9 mouse cellular contexts compared by ENCODE assay signal in genomic region chr10:4266041-4266930, GRCm38 (mm10). TPM values are rescaled to one million over a fixed set of nuclear protein-coding genes. Genes with fewer than 3 reads are reported as not detected.
DNase-seq lines count a peak whose midpoint lies in the region; ATAC-seq and TF ChIP-seq lines count a peak whose summit lies in the region.
"Had no signal": no experiment of that assay in that cellular context is flagged by ENCODE, and none has a peak within 500 bp of the region (broad histone marks: within the 10 kb centered on the region; RNA-seq: fewer than 3 reads in every experiment).

Akap12 (plus strand) TSS chr10:4266380.

- TF ChIP-seq CTCF in kidney, adult 2 months (conservative IDR thresholded peaks at IDR 0.05; ENCODE audit: insufficient read depth, insufficient read length, low read depth, low read length): no peak

- ATAC-seq in hindbrain, embryonic 15.5 days (ENCODE audit: low FRiP score, low read depth): peak; percentile 82
- peak; percentile 76 for ATAC-seq in midbrain, embryonic 12.5 days (ENCODE audit: low FRiP score, low read depth)

- peaks cover 1% of the 10 kb centered on the region; the same call in 1 of the 2 replicates for H3K27me3 ChIP-seq in kidney, adult 2 months (replicated peaks; ENCODE audit: control insufficient read depth, insufficient read depth, low read length)
- no peaks in the 10 kb centered on the region for H3K27me3 ChIP-seq in hindbrain, embryonic 15.5 days
- peaks cover 9% of the 10 kb centered on the region for H3K27me3 ChIP-seq in midbrain, embryonic 12.5 days
- no peaks in the 10 kb centered on the region for H3K27me3 ChIP-seq in splenic B cell, adult 2 months (ENCODE audit: control insufficient read depth, insufficient read depth, low read length, poor library complexity, severe bottlenecking)

- WGBS in kidney, adult 2 months: 2% methylated on average over 54 of the region's 54 CpGs
- under 1% methylated on average over 46 of the region's 54 CpGs for WGBS in hindbrain, embryonic 15.5 days
- under 1% methylated on average over 41 of the region's 54 CpGs for WGBS in midbrain, embryonic 12.5 days

- DNase-seq in kidney, adult 2 months: peak; percentile 14
- DNase-seq in kidney, adult 9 months: no peak
- DNase-seq in cerebellum, postnatal 10 days: peak; percentile 76
- peak; percentile 40 to 45 for DNase-seq in frontal cortex, postnatal 36 days (ENCODE audit: low spot score in 2 of 2)
- peak; percentile 55 for DNase-seq in left cerebral cortex, postnatal 4 days
- DNase-seq in splenic B cell, adult 2 months (ENCODE audit: low read depth, low spot score): peak; percentile 50

- peak within 1 kb of the TSS; percentile 63 for H3K9ac ChIP-seq in hindbrain, embryonic 15.5 days
- H3K9ac ChIP-seq in midbrain, embryonic 12.5 days (replicated peaks): peak within 1 kb of the TSS; percentile 69

- intact Hi-C loops in left cerebral cortex, postnatal 4 days (cut with DNase I): no loop called here

- H3K4me1 ChIP-seq in kidney, adult 2 months (ENCODE audit: control insufficient read depth, insufficient read depth, low read length): no peaks in the 10 kb centered on the region
- H3K4me1 ChIP-seq in hindbrain, embryonic 15.5 days (replicated peaks): peaks cover 29% of the 10 kb centered on the region
- peaks cover 15% of the 10 kb centered on the region for H3K4me1 ChIP-seq in midbrain, embryonic 12.5 days

- no peaks in the 10 kb centered on the region for H3K9me3 ChIP-seq in hindbrain, embryonic 15.5 days
- no peaks in the 10 kb centered on the region for H3K9me3 ChIP-seq in midbrain, embryonic 12.5 days
- H3K9me3 ChIP-seq: G1E had no signal

- H3K4me2 ChIP-seq in hindbrain, embryonic 15.5 days: peak within 1 kb of the TSS; percentile 95
- peak within 1 kb of the TSS; percentile 90 for H3K4me2 ChIP-seq in midbrain, embryonic 12.5 days (replicated peaks)

- TF ChIP-seq POLR2A in kidney, adult 2 months (IDR thresholded peaks at IDR 0.05; ENCODE audit: low read depth, low read length): no peak

- peak within 1 kb of the TSS; percentile 74 for H3K4me3 ChIP-seq in kidney, adult 2 months (ENCODE audit: insufficient read depth, low read depth, low read length)
- peak within 1 kb of the TSS; percentile 57 for H3K4me3 ChIP-seq in hindbrain, embryonic 15.5 days
- H3K4me3 ChIP-seq in midbrain, embryonic 12.5 days: peak within 1 kb of the TSS; percentile 64

- H3K36me3 ChIP-seq in kidney, adult 2 months (ENCODE audit: control insufficient read depth, insufficient read depth, low read length): no peaks in the 10 kb centered on the region
- H3K36me3 ChIP-seq in hindbrain, embryonic 15.5 days: no peaks in the 10 kb centered on the region
- no peaks in the 10 kb centered on the region for H3K36me3 ChIP-seq in midbrain, embryonic 12.5 days
- H3K36me3 ChIP-seq in splenic B cell, adult 2 months (ENCODE audit: control insufficient read depth, insufficient read depth, low read length, poor library complexity, severe bottlenecking): 0 out of 2 replicates have a peak, but pooled peaks cover 1% of the 10 kb centered on the region
- H3K36me3 ChIP-seq: G1E had no signal

- no peak within 1 kb of the TSS for H3K27ac ChIP-seq in kidney, adult 2 months (ENCODE audit: insufficient read depth, low read depth, low read length)
- H3K27ac ChIP-seq in hindbrain, embryonic 15.5 days (replicated peaks): peak within 1 kb of the TSS; percentile 84
- peak within 1 kb of the TSS; percentile 61 for H3K27ac ChIP-seq in midbrain, embryonic 12.5 days (replicated peaks)

RNA-seq across cellular contexts. Expression of gene Akap12, which starts in this region (rescaled TPM):
- polyA plus RNA-seq in kidney, adult 2 months (2012; rRNA removed): 5.0 and 6.0 TPM in 2 replicates
- polyA plus RNA-seq in hindbrain, embryonic 15.5 days (2015; fragmentation: Nextera tagmentation; extraction: Ambion mirVana): 46.6 and 48.0 TPM in 2 replicates
- total RNA-seq in left cerebral cortex, postnatal 4 days (2021): 10 to 100 TPM; 61.6 to 63.4 TPM
- 67.9 and 79.2 TPM in 2 replicates for polyA plus RNA-seq in midbrain, embryonic 12.5 days (2016; fragmentation: Nextera tagmentation; extraction: Ambion mirVana)
- polyA plus RNA-seq: G1E had no signal
